Mouse (Mus musculus) liver, embryonic 15.5 days (tissue): Measurements from ENCODE around the gene Gls2. TPM values are rescaled to one million over a fixed set of nuclear protein-coding genes. Genes with fewer than 3 reads are reported as not detected.

Experiments
- ATAC-seq: fragments of 200-750 bp; cut with Nextera tagmentation; 2 replicates; pipeline ENCODE4 v1.8.0; 2017; ENCODE audit warnings: moderate number of reproducible peaks, mild to moderate bottlenecking, moderate library complexity; ENCODE audit not compliant: insufficient read depth
- H3K27ac ChIP-seq: fragments of 300-500 bp; sonication (generic); replicated peaks from 2 replicates; pipeline ENCODE4 v1.5.1; 2015; ENCODE audit warnings: mild to moderate bottlenecking, inconsistent platforms
- H3K27me3 ChIP-seq: fragments of 300-500 bp; sonication (generic); 2 replicates; pipeline ENCODE4 v1.6.1; 2015; ENCODE audit warnings: mild to moderate bottlenecking, inconsistent platforms
- H3K36me3 ChIP-seq: fragments of 300-500 bp; sonication (generic); replicated peaks from 2 replicates; pipeline ENCODE4 v1.6.1; 2015; ENCODE audit warnings: moderate library complexity, mild to moderate bottlenecking, inconsistent platforms
- H3K4me1 ChIP-seq: fragments of 300-500 bp; sonication (generic); replicated peaks from 2 replicates; pipeline ENCODE4 v1.6.1; 2015; ENCODE audit warnings: inconsistent platforms
- H3K4me2 ChIP-seq: fragments of 300-500 bp; sonication (generic); 2 replicates; pipeline ENCODE4 v1.6.1; 2015; ENCODE audit warnings: moderate library complexity, mild to moderate bottlenecking, inconsistent platforms
- H3K4me3 ChIP-seq: fragments of 300-500 bp; sonication (generic); replicated peaks from 2 replicates; pipeline ENCODE4 v1.5.1; 2015; ENCODE audit warnings: mild to moderate bottlenecking, inconsistent platforms
- H3K9ac ChIP-seq: fragments of 300-500 bp; sonication (generic); 2 replicates; pipeline ENCODE4 v1.6.1; 2015; ENCODE audit warnings: moderate library complexity, mild to moderate bottlenecking, inconsistent platforms
- H3K9me3 ChIP-seq: fragments of 300-500 bp; sonication (generic); replicated peaks from 2 replicates; pipeline ENCODE4 v1.6.1; 2016; ENCODE audit warnings: inconsistent platforms
- WGBS: fragments of 180-500 bp; shearing (Covaris S2); methylation state at CpG from one replicate; pipeline ENCODE4 v1.1.7; 2015; ENCODE audit warnings: mixed read lengths; ENCODE audit not compliant: insufficient replicate concordance; 5-methylcytosine and 5-hydroxymethylcytosine counted together
- polyA plus RNA-seq: library from polyadenylated mRNA; unstranded; fragments of >200 nt; fragmentation: Nextera tagmentation; extraction: Ambion mirVana; gene quantifications from 2 replicates; pipeline ENCODE4 v1.2.1, GENCODE M21; 2015

The Gls2 gene
- polyA plus RNA-seq, 1 experiment from 2014 or later, result 10.1 TPM

DNA sequence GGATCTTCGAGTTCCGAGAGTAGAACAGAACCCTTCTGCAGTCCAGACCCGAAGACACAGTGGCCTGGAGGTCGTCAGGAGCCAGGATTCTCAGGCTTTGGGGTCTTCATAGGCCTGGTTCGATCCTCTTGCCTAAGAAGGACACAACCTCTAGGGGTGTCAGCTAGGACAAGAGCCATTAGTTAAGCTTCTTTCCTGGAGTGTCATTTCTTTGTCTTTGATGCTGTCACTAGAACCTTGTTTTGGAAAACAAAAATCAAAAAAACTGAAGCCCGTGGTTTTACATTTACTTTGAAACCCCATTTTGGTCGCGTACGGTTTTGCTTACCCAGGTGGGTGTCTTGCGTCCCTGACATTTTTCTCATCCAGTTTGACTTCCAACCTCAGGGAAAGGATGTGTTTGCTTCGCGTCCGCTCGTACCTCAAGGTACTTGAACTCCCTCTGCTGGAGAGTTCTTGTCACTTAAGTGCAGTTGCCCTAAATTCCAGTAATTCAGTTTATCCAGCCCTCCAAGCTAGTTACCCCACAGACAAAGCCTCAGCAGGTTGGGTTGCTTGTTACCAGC, 38.2 kb downstream of the Gls2 start:
- Histone ChIP-seq H3K27me3 (no peaks in the 10 kb centered on the region), H3K27ac (peak overlapping the region; percentile 94), H3K9me3 (no peaks in the 10 kb centered on the region), H3K9ac (peak overlapping the region; percentile 86), H3K4me2 (peak overlapping the region; percentile 81), H3K36me3 (peaks cover 17% of the 10 kb centered on the region), H3K4me3 (peak overlapping the region; percentile 76), H3K4me1 (peaks cover 56% of the 10 kb centered on the region)
- WGBS, result under 1% methylated on average over 14 of the region's 14 CpGs
- peak; percentile 46 for ATAC-seq

DNA sequence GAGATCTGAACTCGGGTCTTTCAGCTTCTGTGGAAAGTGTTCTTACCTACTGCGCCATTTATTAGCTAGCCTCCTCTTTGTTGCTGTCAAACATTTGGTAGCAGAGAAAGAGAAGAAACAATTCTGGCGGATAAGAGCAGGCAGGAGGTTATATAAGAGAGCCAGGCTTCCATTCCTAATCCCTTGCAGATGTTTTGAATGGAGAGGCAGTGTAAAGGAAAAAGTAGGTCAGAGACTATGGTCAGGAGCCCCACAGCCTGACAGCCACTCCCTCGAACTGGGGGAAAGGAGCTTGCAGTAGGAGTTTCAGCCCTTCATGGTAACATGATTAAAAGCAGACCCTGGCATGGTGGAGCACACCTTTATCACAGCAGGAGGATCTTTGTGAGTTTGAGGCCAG, 42.1 kb downstream of the Gls2 start:
- Histone ChIP-seq H3K4me2 (no peak overlapping the region), H3K4me3 (no peak overlapping the region), H3K4me1 (peaks cover 58% of the 10 kb centered on the region), H3K9me3 (no peaks in the 10 kb centered on the region), H3K27ac (no peak overlapping the region), H3K9ac (no peak overlapping the region), H3K36me3 (peaks cover 39% of the 10 kb centered on the region), H3K27me3 (no peaks in the 10 kb centered on the region)
- no peak for ATAC-seq
- WGBS, result 71% methylated on average over 4 of the region's 4 CpGs

GRCm38 (mm10) chr10:128237807-128238480, 43.7 kb downstream of the Gls2 start:
- no peak overlapping the region for H3K27ac ChIP-seq
- no peak overlapping the region for H3K4me3 ChIP-seq
- H3K4me1 ChIP-seq, result peaks cover 53% of the 10 kb centered on the region
- H3K9ac ChIP-seq, result no peak overlapping the region
- WGBS, result 70% methylated on average over 15 of the region's 15 CpGs
- no peak overlapping the region for H3K4me2 ChIP-seq
- peaks cover 55% of the 10 kb centered on the region for H3K36me3 ChIP-seq
- ATAC-seq, result no peak
- H3K27me3 ChIP-seq, result no peaks in the 10 kb centered on the region
- no peaks in the 10 kb centered on the region for H3K9me3 ChIP-seq

GRCm38 (mm10) chr10:128239140-128239539, 44.9 kb downstream of the Gls2 start:
- no peaks in the 10 kb centered on the region for H3K9me3 ChIP-seq
- WGBS, result 70% methylated on average over 4 of the region's 4 CpGs
- no peak overlapping the region for H3K9ac ChIP-seq
- H3K27me3 ChIP-seq, result no peaks in the 10 kb centered on the region
- no peak overlapping the region for H3K4me3 ChIP-seq
- H3K4me1 ChIP-seq, result peaks cover 44% of the 10 kb centered on the region
- no peak for ATAC-seq
- H3K4me2 ChIP-seq, result no peak overlapping the region
- H3K36me3 ChIP-seq, result peaks cover 62% of the 10 kb centered on the region
- H3K27ac ChIP-seq, result no peak overlapping the region

GRCm38 (mm10) chr10:128240131-128240530, 45.9 kb downstream of the Gls2 start:
- H3K4me3 ChIP-seq, result no peak overlapping the region
- H3K9me3 ChIP-seq, result no peaks in the 10 kb centered on the region
- 48% methylated on average over 18 of the region's 18 CpGs for WGBS
- H3K36me3 ChIP-seq, result peaks cover 67% of the 10 kb centered on the region
- ATAC-seq, result no peak
- H3K4me1 ChIP-seq, result peaks cover 37% of the 10 kb centered on the region
- no peak overlapping the region for H3K9ac ChIP-seq
- no peak overlapping the region for H3K4me2 ChIP-seq
- H3K27ac ChIP-seq, result no peak overlapping the region
- H3K27me3 ChIP-seq, result no peaks in the 10 kb centered on the region

- H3K4me1 ChIP-seq, result peaks cover 15% of the 10 kb centered on the region
- no peak overlapping the region for H3K9ac ChIP-seq
- no peaks in the 10 kb centered on the region for H3K27me3 ChIP-seq
- WGBS, result 88% methylated on average over 8 of the region's 8 CpGs
- no peaks in the 10 kb centered on the region for H3K9me3 ChIP-seq
- H3K4me2 ChIP-seq, result no peak overlapping the region
- ATAC-seq, result no peak
- H3K36me3 ChIP-seq, result peaks cover 91% of the 10 kb centered on the region
- no peak overlapping the region for H3K4me3 ChIP-seq
- no peak overlapping the region for H3K27ac ChIP-seq
Measured at GRCm38 (mm10) chr10:128243252-128243651, 49.0 kb downstream of the Gls2 start.

GRCm38 (mm10) chr10:128244121-128244520, 49.9 kb downstream of the Gls2 start:
- H3K4me2 ChIP-seq, result no peak overlapping the region
- no peaks in the 10 kb centered on the region for H3K27me3 ChIP-seq
- peaks cover 99% of the 10 kb centered on the region for H3K36me3 ChIP-seq
- 91% methylated on average over 15 of the region's 15 CpGs for WGBS
- no peak for ATAC-seq
- peaks cover 12% of the 10 kb centered on the region for H3K4me1 ChIP-seq
- no peak overlapping the region for H3K4me3 ChIP-seq
- H3K9me3 ChIP-seq, result no peaks in the 10 kb centered on the region
- no peak overlapping the region for H3K27ac ChIP-seq
- H3K9ac ChIP-seq, result no peak overlapping the region

DNA sequence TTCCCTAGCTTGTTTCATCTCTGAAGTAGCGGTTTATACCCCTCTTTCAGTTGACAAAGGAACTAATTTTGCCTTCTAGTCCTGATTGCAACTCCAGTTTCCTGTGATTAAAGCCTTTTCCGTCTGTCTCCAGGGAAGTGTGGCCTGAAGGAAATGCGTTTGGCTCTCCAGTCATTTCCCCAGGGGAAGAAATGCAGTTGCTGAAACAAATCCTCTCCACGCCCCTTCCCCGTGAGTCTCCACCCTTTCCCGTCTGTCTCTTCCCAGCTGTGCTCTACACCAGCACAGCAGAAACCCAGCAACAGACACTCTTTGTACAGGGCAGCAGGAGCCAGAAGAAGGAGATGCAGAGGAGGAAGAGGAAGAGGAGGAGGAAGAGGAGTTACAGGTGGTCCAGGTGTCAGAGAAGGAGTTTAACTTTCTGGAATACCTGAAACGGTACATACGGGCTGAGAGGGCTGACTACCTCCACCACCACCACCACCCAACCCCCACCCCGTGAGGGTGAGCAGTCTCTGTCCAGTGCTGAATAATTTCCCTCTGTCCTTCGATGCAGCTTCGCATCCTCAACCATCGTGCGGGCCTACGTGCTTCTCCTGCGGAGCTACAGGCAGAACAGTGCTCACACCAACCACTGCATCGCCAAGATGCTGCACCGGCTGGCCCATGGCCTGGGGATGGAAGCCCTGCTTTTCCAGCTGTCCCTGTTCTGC, 52.9 kb downstream of the Gls2 start:
- no peak for ATAC-seq
- no peaks in the 10 kb centered on the region for H3K4me1 ChIP-seq
- 82% methylated on average over 17 of the region's 17 CpGs for WGBS
- peaks cover 99% of the 10 kb centered on the region for H3K36me3 ChIP-seq
- H3K27ac ChIP-seq, result no peak overlapping the region
- H3K9ac ChIP-seq, result no peak overlapping the region
- no peaks in the 10 kb centered on the region for H3K9me3 ChIP-seq
- H3K27me3 ChIP-seq, result no peaks in the 10 kb centered on the region
- H3K4me2 ChIP-seq, result no peak overlapping the region
- H3K4me3 ChIP-seq, result no peak overlapping the region

- Histone ChIP-seq H3K4me3 (no peak overlapping the region), H3K27ac (no peak overlapping the region), H3K36me3 (peaks cover 76% of the 10 kb centered on the region), H3K9ac (no peak overlapping the region), H3K9me3 (no peaks in the 10 kb centered on the region), H3K4me1 (peaks cover 5% of the 10 kb centered on the region; the same call in 1 of the 2 replicates), H3K4me2 (no peak overlapping the region), H3K27me3 (no peaks in the 10 kb centered on the region)
- WGBS, result 83% methylated on average over 13 of the region's 13 CpGs
- ATAC-seq, result no peak
Measured at GRCm38 (mm10) chr10:128250565-128250964, 56.3 kb downstream of the Gls2 start.

DNA sequence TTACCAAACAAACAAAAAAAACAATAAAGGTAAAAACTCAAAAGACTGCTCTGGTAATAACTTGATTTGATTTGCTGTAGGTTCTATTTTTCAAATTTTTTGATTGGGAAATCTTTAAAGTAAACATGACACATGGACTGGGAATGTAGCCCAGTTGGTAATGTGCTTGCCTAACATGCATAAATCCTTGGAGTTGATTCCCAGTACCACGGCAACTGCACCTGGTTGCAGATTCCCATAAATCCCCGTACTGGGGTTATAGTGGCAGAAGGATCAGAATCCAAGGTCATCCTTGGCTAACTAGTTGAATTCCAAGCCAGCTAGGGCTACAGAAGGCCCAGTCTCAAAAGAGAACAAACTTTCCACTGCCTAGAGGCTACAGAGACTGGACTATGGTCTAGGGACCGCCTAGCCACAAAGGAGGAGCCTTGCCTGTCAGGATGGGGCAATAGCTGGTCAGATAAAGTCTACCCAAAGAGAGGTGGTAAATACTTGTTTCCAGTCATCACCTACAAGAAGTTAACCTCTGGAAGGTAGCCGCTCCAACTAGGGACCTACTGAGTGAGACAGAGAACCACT, 59.5 kb downstream of the Gls2 start, which contains the start of gene Apon:
Gene Apon, plus strand, starts transcription at position 420 of the 579 bp plus-strand sequence.
- Histone ChIP-seq H3K4me1 (peaks cover 6% of the 10 kb centered on the region; the same call in 1 of the 2 replicates), H3K9ac (no peak within 1 kb of the TSS), H3K9me3 (no peaks in the 10 kb centered on the region), H3K27me3 (no peaks in the 10 kb centered on the region), H3K36me3 (peaks cover 44% of the 10 kb centered on the region), H3K27ac (peak within 1 kb of the TSS; percentile 29), H3K4me2 (no peak within 1 kb of the TSS), H3K4me3 (no peak within 1 kb of the TSS)
- 72% methylated on average over 4 of the region's 4 CpGs for WGBS
- 0 out of 2 replicates have a peak, but pooled peaks have one; percentile 19 for ATAC-seq

DNA sequence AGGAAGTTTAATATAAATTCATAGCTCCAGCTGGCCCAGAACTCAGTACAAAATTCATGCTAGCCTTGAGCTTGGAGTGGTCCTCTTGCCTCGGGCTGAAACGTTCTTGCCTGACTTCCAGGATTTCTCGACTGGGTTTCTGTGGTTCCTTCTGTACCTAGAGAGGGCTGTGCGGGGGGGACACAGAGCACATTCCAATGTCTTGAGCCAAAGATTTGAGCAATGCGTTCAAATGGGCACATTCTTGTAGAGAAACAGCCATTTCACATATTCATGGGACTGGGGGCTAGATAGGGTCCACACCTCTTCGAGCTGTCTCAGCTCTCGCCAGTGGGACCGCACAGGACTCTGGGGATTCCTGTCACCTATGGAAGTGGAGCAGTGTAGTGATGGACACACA, 61.7 kb downstream of the Gls2 start:
- ATAC-seq, result no peak
- H3K9me3 ChIP-seq, result no peaks in the 10 kb centered on the region
- no peak overlapping the region for H3K27ac ChIP-seq
- H3K4me3 ChIP-seq, result no peak overlapping the region
- no peak overlapping the region for H3K4me2 ChIP-seq
- H3K4me1 ChIP-seq, result peaks cover 13% of the 10 kb centered on the region
- no peaks in the 10 kb centered on the region for H3K27me3 ChIP-seq
- 75% methylated on average over 8 of the region's 8 CpGs for WGBS
- H3K9ac ChIP-seq, result no peak overlapping the region
- H3K36me3 ChIP-seq, result peaks cover 23% of the 10 kb centered on the region
